Mouse (Mus musculus) spleen, adult 2 months (tissue): ENCODE data around the gene Olfr1449.

Experiments
- CTCF ChIP-seq: fragments of 200-500 bp; IDR thresholded peaks from 2 replicates; pipeline ENCODE4 v1.5.1; 2011; ENCODE audit warnings: mild to moderate bottlenecking, inconsistent platforms; ENCODE audit not compliant: insufficient read depth, insufficient read length, insufficient replicate concordance; ENCODE audit errors: extremely low read depth
- POLR2A ChIP-seq: fragments of 200-500 bp; IDR thresholded peaks from 2 replicates; pipeline ENCODE4 v1.6.1; 2011; ENCODE audit warnings: low read depth, low read length, inconsistent platforms

- no peak for TF ChIP-seq CTCF
- TF ChIP-seq POLR2A, result no peak
Observed at GRCm38 (mm10) chr19:12893424-12893823, 37.2 kb upstream of the Olfr1449 start, which contains the start of gene Olfr1446.
